Mouse (Mus musculus) intestine, postnatal 0 days (tissue): ENCODE measurements at regions not wholly inside any gene's neighbourhood (a gene's known extent, or its start where the extent isn't known, plus 50 kb on each side); places are given as distances from the start of the nearest gene placed in this dataset.
A peak's percentile ranks its signal among the peaks of the same experiment; 100 is the strongest.

Source experiments
- ATAC-seq: fragments of 200-750 bp; cut with Nextera tagmentation; 2 replicates; pipeline ENCODE4 v1.8.0; 2017; ENCODE audit warnings: mild to moderate bottlenecking, moderate TSS enrichment, moderate library complexity
- H3K27ac ChIP-seq: fragments of 300-500 bp; sonication (generic); 2 replicates; pipeline ENCODE4 v1.5.1; 2014; ENCODE audit warnings: mild to moderate bottlenecking, low read depth, low read length, moderate library complexity
- H3K27me3 ChIP-seq: fragments of 300-500 bp; sonication (generic); replicated peaks from 2 replicates; pipeline ENCODE4 v1.6.1; 2014; ENCODE audit warnings: low read length, mixed read lengths; ENCODE audit not compliant: control insufficient read depth, insufficient read depth
- H3K36me3 ChIP-seq: fragments of 300-500 bp; sonication (generic); 2 replicates; pipeline ENCODE4 v1.6.1; 2014; ENCODE audit warnings: mild to moderate bottlenecking, moderate library complexity; ENCODE audit not compliant: control insufficient read depth, insufficient read depth
- H3K4me1 ChIP-seq: fragments of 300-500 bp; sonication (generic); replicated peaks from 2 replicates; pipeline ENCODE4 v1.6.1; 2014; ENCODE audit warnings: antibody characterized with exemption, low read length, mixed read lengths; ENCODE audit not compliant: control insufficient read depth, insufficient read depth
- H3K4me2 ChIP-seq: fragments of 300-500 bp; sonication (generic); replicated peaks from 2 replicates; pipeline ENCODE4 v1.6.1; 2014; ENCODE audit warnings: low read depth, mild to moderate bottlenecking, moderate library complexity
- H3K4me3 ChIP-seq: fragments of 300-500 bp; sonication (generic); 2 replicates; pipeline ENCODE4 v1.5.1; 2014; ENCODE audit warnings: low read depth, low read length
- H3K9ac ChIP-seq: fragments of 300-500 bp; sonication (generic); 2 replicates; pipeline ENCODE4 v1.6.1; 2014; ENCODE audit warnings: mild to moderate bottlenecking, low read depth, low read length
- H3K9me3 ChIP-seq: fragments of 300-500 bp; sonication (generic); 2 replicates; pipeline ENCODE4 v1.6.1; 2016; ENCODE audit warnings: mixed run types; ENCODE audit not compliant: control insufficient read depth
- CTCF ChIP-seq: sonication (generic); IDR thresholded peaks from 2 replicates; pipeline ENCODE4 v1.5.1; 2016; ENCODE audit warnings: low read depth, mild to moderate bottlenecking, control low read depth, antibody characterized with exemption, moderate library complexity
- WGBS: fragments of 180-500 bp; shearing (Covaris S2); extraction: QIAGEN DNeasy Blood & Tissue Kit; methylation state at CpG from one replicate; pipeline ENCODE4 v1.1.7; 2014; 5-methylcytosine and 5-hydroxymethylcytosine counted together

GRCm38 (mm10) chr16:93328680-93329395, 275.0 kb downstream of the Setd4 start:
- WGBS = 40% methylated on average over 13 of the region's 13 CpGs
- Histone ChIP-seq H3K9ac (no peak overlapping the region), H3K4me2 (no peak overlapping the region), H3K9me3 (no peaks in the 10 kb centered on the region), H3K27ac (no peak overlapping the region), H3K4me3 (no peak overlapping the region), H3K4me1 (no peaks in the 10 kb centered on the region), H3K27me3 (no peaks in the 10 kb centered on the region), H3K36me3 (no peaks in the 10 kb centered on the region)
- ATAC-seq = no peak
- no peak for TF ChIP-seq CTCF

GRCm38 (mm10) chr16:93324911-93325310, 279.0 kb downstream of the Setd4 start:
- WGBS = 86% methylated on average over 5 of the region's 5 CpGs
- Histone ChIP-seq H3K9me3 (no peaks in the 10 kb centered on the region), H3K27me3 (no peaks in the 10 kb centered on the region), H3K4me3 (no peak overlapping the region), H3K4me1 (no peaks in the 10 kb centered on the region), H3K9ac (no peak overlapping the region), H3K36me3 (no peaks in the 10 kb centered on the region), H3K27ac (no peak overlapping the region), H3K4me2 (no peak overlapping the region)
- TF ChIP-seq CTCF = no peak
- ATAC-seq = no peak

- Histone ChIP-seq H3K9ac (no peak overlapping the region), H3K27ac (no peak overlapping the region), H3K4me3 (no peak overlapping the region), H3K4me1 (no peaks in the 10 kb centered on the region), H3K36me3 (no peaks in the 10 kb centered on the region), H3K9me3 (no peaks in the 10 kb centered on the region), H3K27me3 (no peaks in the 10 kb centered on the region), H3K4me2 (no peak overlapping the region)
- TF ChIP-seq CTCF = no peak
- 52% methylated on average over 5 of the region's 5 CpGs for WGBS
- no peak for ATAC-seq
These were observed 280.7 kb downstream of the Setd4 start for GRCm38 (mm10) chr16:93323172-93323571.

GRCm38 (mm10) chr16:93319581-93319980, 284.3 kb downstream of the Setd4 start:
- Histone ChIP-seq H3K4me3 (no peak overlapping the region), H3K4me1 (no peaks in the 10 kb centered on the region), H3K36me3 (no peaks in the 10 kb centered on the region), H3K27me3 (no peaks in the 10 kb centered on the region), H3K9me3 (no peaks in the 10 kb centered on the region), H3K4me2 (no peak overlapping the region), H3K9ac (no peak overlapping the region), H3K27ac (no peak overlapping the region)
- WGBS = 76% methylated on average over 5 of the region's 5 CpGs
- no peak for TF ChIP-seq CTCF
- no peak for ATAC-seq

- no peak overlapping the region for H3K9ac ChIP-seq
- 0 out of 2 replicates have a peak, but pooled peaks cover 7% of the 10 kb centered on the region for H3K27me3 ChIP-seq
- WGBS = 45% methylated on average over 12 of the region's 12 CpGs
- no peak overlapping the region for H3K27ac ChIP-seq
- no peaks in the 10 kb centered on the region for H3K4me1 ChIP-seq
- H3K9me3 ChIP-seq = no peaks in the 10 kb centered on the region; the same call in 1 of the 2 replicates
- no peak for ATAC-seq
- H3K36me3 ChIP-seq = no peaks in the 10 kb centered on the region
- no peak for TF ChIP-seq CTCF
- H3K4me3 ChIP-seq = no peak overlapping the region
- H3K4me2 ChIP-seq = no peak overlapping the region
These were observed 292.2 kb downstream of the Setd4 start for GRCm38 (mm10) chr16:93311644-93312043.

- ATAC-seq = 0 out of 2 replicates have a peak, but pooled peaks have one; percentile 8
- H3K27ac ChIP-seq = no peak overlapping the region
- no peak overlapping the region for H3K9ac ChIP-seq
- WGBS = 79% methylated on average over 2 of the region's 2 CpGs
- no peak overlapping the region for H3K4me3 ChIP-seq
- H3K36me3 ChIP-seq = no peaks in the 10 kb centered on the region
- H3K27me3 ChIP-seq = 0 out of 2 replicates have a peak, but pooled peaks cover 4% of the 10 kb centered on the region
- H3K4me2 ChIP-seq = no peak overlapping the region
- no peaks in the 10 kb centered on the region; the same call in 1 of the 2 replicates for H3K9me3 ChIP-seq
- TF ChIP-seq CTCF = peak; percentile 15; the same call in 1 of the 2 replicates
- H3K4me1 ChIP-seq = no peaks in the 10 kb centered on the region
These were observed 295.1 kb downstream of the Setd4 start for GRCm38 (mm10) chr16:93308666-93309360.
